Mouse (Mus musculus): ENCODE measurements at regions not wholly inside any gene's neighbourhood (a gene's known extent, or its start where the extent isn't known, plus 50 kb on each side); places are given as distances from the start of the nearest gene placed in this dataset.

GRCm38 (mm10) chr3:41181438-41181837, 98.6 kb upstream of the Pgrmc2 start:
- DNase-seq (ENCODE audit: low read depth, low spot score) = no peak

- no peak for DNase-seq (ENCODE audit: low read depth, low spot score)
Observed at GRCm38 (mm10) chr3:41180911-41181310, 98.1 kb upstream of the Pgrmc2 start.

- no peak for DNase-seq (ENCODE audit: low read depth, low spot score)
Observed at GRCm38 (mm10) chr3:41179037-41179880, 96.4 kb upstream of the Pgrmc2 start.

- no peak for DNase-seq (ENCODE audit: low read depth, low spot score)
Observed at GRCm38 (mm10) chr3:41177124-41177523, 94.3 kb upstream of the Pgrmc2 start.

- no peak for DNase-seq (ENCODE audit: low read depth, low spot score)
Observed at GRCm38 (mm10) chr3:41175356-41175755, 92.5 kb upstream of the Pgrmc2 start.

- DNase-seq (ENCODE audit: low read depth, low spot score) = peak; percentile 46
Observed at GRCm38 (mm10) chr3:41173561-41173960, 90.7 kb upstream of the Pgrmc2 start.

GRCm38 (mm10) chr3:41172306-41173215, 89.7 kb upstream of the Pgrmc2 start:
- no peak for DNase-seq (ENCODE audit: low read depth, low spot score)

- no peak for DNase-seq (ENCODE audit: low read depth, low spot score)
Observed at GRCm38 (mm10) chr3:41171772-41172171, 88.9 kb upstream of the Pgrmc2 start.

- no peak for DNase-seq (ENCODE audit: low read depth, low spot score)
Observed at GRCm38 (mm10) chr3:41171310-41171709, 88.5 kb upstream of the Pgrmc2 start.

- DNase-seq (ENCODE audit: low read depth, low spot score) = no peak
Observed at GRCm38 (mm10) chr3:41170566-41170965, 87.7 kb upstream of the Pgrmc2 start.

GRCm38 (mm10) chr3:41169430-41169829, 86.6 kb upstream of the Pgrmc2 start:
- no peak for DNase-seq (ENCODE audit: low read depth, low spot score)

GRCm38 (mm10) chr3:41168181-41168967, 85.5 kb upstream of the Pgrmc2 start:
- DNase-seq (ENCODE audit: low read depth, low spot score) = peak; percentile 68

- no peak for DNase-seq (ENCODE audit: low read depth, low spot score)
Observed at GRCm38 (mm10) chr3:41167476-41167875, 84.6 kb upstream of the Pgrmc2 start.

GRCm38 (mm10) chr3:41164736-41165135, 81.9 kb upstream of the Pgrmc2 start:
- DNase-seq (ENCODE audit: low read depth, low spot score) = no peak

- DNase-seq (ENCODE audit: low read depth, low spot score) = no peak
Observed at GRCm38 (mm10) chr3:41163767-41164166, 80.9 kb upstream of the Pgrmc2 start.

- peak; percentile 63 for DNase-seq (ENCODE audit: low read depth, low spot score)
Observed at GRCm38 (mm10) chr3:41162514-41162913, 79.7 kb upstream of the Pgrmc2 start.

- peak; percentile 31 for DNase-seq (ENCODE audit: low read depth, low spot score)
Observed at GRCm38 (mm10) chr3:41160648-41161047, 77.8 kb upstream of the Pgrmc2 start.

GRCm38 (mm10) chr3:41158314-41158973, 75.6 kb upstream of the Pgrmc2 start:
- DNase-seq (ENCODE audit: low read depth, low spot score) = peak; percentile 33

GRCm38 (mm10) chr3:41157428-41157827, 74.6 kb upstream of the Pgrmc2 start:
- no peak for DNase-seq (ENCODE audit: low read depth, low spot score)

GRCm38 (mm10) chr3:41156562-41156961, 73.7 kb upstream of the Pgrmc2 start:
- no peak for DNase-seq (ENCODE audit: low read depth, low spot score)

- DNase-seq (ENCODE audit: low read depth, low spot score) = no peak
Observed at GRCm38 (mm10) chr3:41155132-41155760, 72.4 kb upstream of the Pgrmc2 start.

Measured in R1 (cell line).